Mouse (Mus musculus) erythroblast, embryonic 14.5 days (primary cell): ENCODE results near the gene Ube4b.

Experiments
- GATA1 ChIP-seq: IDR thresholded peaks from 2 replicates; pipeline ENCODE4 v1.6.1; 2012; ENCODE audit warnings: low read length, inconsistent platforms, mixed read lengths
- TAL1 ChIP-seq: IDR thresholded peaks from 3 replicates; pipeline ENCODE4 v1.6.1; 2012; ENCODE audit warnings: low read length, inconsistent platforms, mixed read lengths

DNA sequence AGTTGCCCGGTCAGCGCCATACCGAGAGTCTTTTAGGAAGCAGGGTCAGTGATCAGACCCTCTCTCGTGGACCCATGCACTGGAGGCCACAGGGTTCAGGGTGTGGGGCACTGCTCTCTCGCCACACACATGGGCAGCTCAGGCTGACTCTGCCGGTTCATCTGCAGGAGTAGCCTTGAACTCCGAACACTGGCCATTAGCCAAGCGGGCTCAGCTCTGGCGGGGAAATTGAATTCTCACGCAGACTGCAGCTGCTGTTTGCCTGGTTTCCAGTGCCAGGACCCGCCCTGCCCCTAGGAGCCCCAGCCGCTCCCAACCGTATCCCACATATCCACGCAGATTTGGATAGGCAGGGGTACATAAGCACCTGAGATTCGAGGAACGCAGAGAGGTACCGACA lies 27.7 kb upstream of the Ube4b start:
- TF ChIP-seq GATA1 (no peak), TAL1 (no peak)
